Mouse (Mus musculus): ENCODE results near the gene Galnt14. TPM values are rescaled to one million over a fixed set of nuclear protein-coding genes. Genes with fewer than 3 reads are reported as not detected.

The Galnt14 gene
- polyA plus RNA-seq, 1 experiment = 3.0 TPM

DNA sequence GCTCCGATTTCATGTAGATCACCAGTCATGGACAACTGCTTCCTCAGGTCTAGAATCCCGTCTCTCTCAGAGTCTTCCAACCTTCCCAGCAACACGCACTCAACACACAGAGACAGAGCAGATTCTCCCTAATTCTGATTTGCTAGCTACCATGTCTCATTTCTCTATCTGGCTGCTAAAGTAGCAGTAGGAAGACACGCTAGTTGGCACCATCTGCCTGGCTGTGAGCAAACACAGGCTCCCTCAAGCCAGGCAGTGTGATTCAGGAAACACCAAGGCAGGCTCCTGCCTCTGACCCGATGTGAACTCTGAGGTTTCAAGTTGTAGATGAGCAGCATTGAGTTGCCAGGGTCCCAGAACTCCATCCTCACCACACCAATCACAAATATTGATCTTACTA is 25.5 kb downstream of the Galnt14 start:
- no peaks in the 10 kb centered on the region for H3K4me1 ChIP-seq (ENCODE audit: control insufficient read depth, insufficient read depth, low read length)
- no peaks in the 10 kb centered on the region for H3K9me3 ChIP-seq (replicated peaks; ENCODE audit: control insufficient read depth, insufficient read depth, low read length, poor library complexity, severe bottlenecking)
- no peak overlapping the region for H3K27ac ChIP-seq (ENCODE audit: insufficient read depth, low read length)
- no peak overlapping the region for H3K4me3 ChIP-seq (ENCODE audit: low read depth, low read length)
- H3K27me3 ChIP-seq (ENCODE audit: control insufficient read depth, insufficient read depth, low read length, poor library complexity, severe bottlenecking) = no peaks in the 10 kb centered on the region
- no peak for TF ChIP-seq POLR2A (IDR thresholded peaks at IDR 0.05; ENCODE audit: insufficient read depth, low read length)
- TF ChIP-seq CTCF (IDR thresholded peaks at IDR 0.05; ENCODE audit: low read depth, low read length) = no peak
- no peak for TF ChIP-seq EP300 (IDR thresholded peaks at IDR 0.05; ENCODE audit: insufficient read depth, low read depth, low read length)
- no peak overlapping the region for H3K9ac ChIP-seq (ENCODE audit: low read depth, poor library complexity, severe bottlenecking)
- H3K36me3 ChIP-seq (ENCODE audit: control insufficient read depth, insufficient read depth, low read length, poor library complexity, severe bottlenecking) = no peaks in the 10 kb centered on the region

DNA sequence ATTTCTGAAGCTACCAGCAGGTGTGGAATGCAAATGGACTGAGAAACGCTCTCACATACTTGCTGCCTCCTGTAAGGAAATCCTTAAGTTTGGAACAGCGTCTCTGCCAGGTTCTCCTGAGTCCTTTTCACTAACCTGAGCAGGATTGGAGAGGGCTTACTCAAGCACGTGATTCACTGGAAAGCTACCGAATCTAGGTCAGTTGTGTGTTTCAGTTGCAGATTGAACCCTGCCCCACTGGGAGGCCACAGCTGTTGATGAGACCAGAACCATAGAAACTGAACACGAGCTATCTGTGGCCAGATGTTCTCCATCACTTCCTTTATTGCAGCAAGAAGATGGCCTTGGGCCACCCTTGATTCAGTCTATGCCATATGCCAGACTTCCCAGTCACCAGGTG is 38.3 kb downstream of the Galnt14 start:
- TF ChIP-seq EP300 (IDR thresholded peaks at IDR 0.05; ENCODE audit: insufficient read depth, low read depth, low read length) (no peak), CTCF (IDR thresholded peaks at IDR 0.05; ENCODE audit: low read depth, low read length) (no peak), POLR2A (IDR thresholded peaks at IDR 0.05; ENCODE audit: insufficient read depth, low read length) (no peak)
- Histone ChIP-seq H3K9me3 (replicated peaks; ENCODE audit: control insufficient read depth, insufficient read depth, low read length, poor library complexity, severe bottlenecking) (no peaks in the 10 kb centered on the region), H3K9ac (ENCODE audit: low read depth, poor library complexity, severe bottlenecking) (no peak overlapping the region), H3K4me3 (ENCODE audit: low read depth, low read length) (no peak overlapping the region), H3K27ac (ENCODE audit: insufficient read depth, low read length) (no peak overlapping the region), H3K36me3 (ENCODE audit: control insufficient read depth, insufficient read depth, low read length, poor library complexity, severe bottlenecking) (no peaks in the 10 kb centered on the region), H3K27me3 (ENCODE audit: control insufficient read depth, insufficient read depth, low read length, poor library complexity, severe bottlenecking) (no peaks in the 10 kb centered on the region), H3K4me1 (ENCODE audit: control insufficient read depth, insufficient read depth, low read length) (no peaks in the 10 kb centered on the region)

DNA sequence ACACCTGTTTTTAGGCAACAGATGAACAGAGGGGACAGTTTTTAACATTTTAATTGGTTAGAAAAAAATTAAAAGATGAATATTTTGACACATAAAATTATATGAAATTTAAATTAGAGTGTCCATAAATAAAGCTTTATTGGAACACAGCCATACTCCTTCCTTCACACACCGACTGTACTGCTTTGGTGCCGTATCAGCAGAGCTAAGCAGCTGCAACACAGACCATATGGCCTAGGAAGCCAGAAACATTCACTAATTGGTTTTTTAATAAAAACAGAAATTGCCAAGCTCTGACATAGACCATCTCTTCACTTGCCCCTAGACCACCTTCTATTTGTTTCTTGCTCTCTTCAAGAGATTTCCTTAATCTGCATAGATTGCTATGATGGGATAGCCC is 40.2 kb downstream of the Galnt14 start:
- TF ChIP-seq EP300 (IDR thresholded peaks at IDR 0.05; ENCODE audit: insufficient read depth, low read depth, low read length) (no peak), CTCF (IDR thresholded peaks at IDR 0.05; ENCODE audit: low read depth, low read length) (no peak)

DNA sequence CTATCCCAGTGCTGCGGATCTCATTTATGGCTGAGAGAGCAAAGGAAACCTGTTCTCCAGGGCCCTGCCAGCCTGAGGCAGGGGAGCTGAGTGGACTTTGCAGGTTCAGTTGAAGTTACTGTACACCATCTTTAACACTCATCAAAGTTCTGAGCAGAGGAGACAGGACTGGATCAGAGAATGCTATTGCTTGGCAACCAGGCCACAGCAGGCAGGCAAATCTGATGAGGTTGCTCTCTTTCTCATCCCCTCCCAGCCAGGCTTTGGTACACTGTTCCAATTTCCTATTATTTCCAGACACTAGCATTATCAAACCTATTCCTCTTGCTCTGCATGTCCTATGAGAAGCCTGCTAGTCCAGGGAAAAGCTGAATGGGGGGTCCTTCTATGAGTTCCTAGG is 41.3 kb downstream of the Galnt14 start:
- TF ChIP-seq EP300 (IDR thresholded peaks at IDR 0.05; ENCODE audit: insufficient read depth, low read depth, low read length) (no peak), CTCF (IDR thresholded peaks at IDR 0.05; ENCODE audit: low read depth, low read length) (no peak), POLR2A (IDR thresholded peaks at IDR 0.05; ENCODE audit: insufficient read depth, low read length) (no peak)
- Histone ChIP-seq H3K36me3 (ENCODE audit: control insufficient read depth, insufficient read depth, low read length, poor library complexity, severe bottlenecking) (no peaks in the 10 kb centered on the region), H3K27me3 (ENCODE audit: control insufficient read depth, insufficient read depth, low read length, poor library complexity, severe bottlenecking) (no peaks in the 10 kb centered on the region), H3K9me3 (replicated peaks; ENCODE audit: control insufficient read depth, insufficient read depth, low read length, poor library complexity, severe bottlenecking) (no peaks in the 10 kb centered on the region), H3K4me1 (ENCODE audit: control insufficient read depth, insufficient read depth, low read length) (no peaks in the 10 kb centered on the region), H3K27ac (ENCODE audit: insufficient read depth, low read length) (no peak overlapping the region), H3K4me3 (ENCODE audit: low read depth, low read length) (no peak overlapping the region), H3K9ac (ENCODE audit: low read depth, poor library complexity, severe bottlenecking) (no peak overlapping the region)

More for the DNA sequence above, 40.2 kb downstream of the Galnt14 start:
- no peaks in the 10 kb centered on the region for H3K27me3 ChIP-seq (ENCODE audit: control insufficient read depth, insufficient read depth, low read length, poor library complexity, severe bottlenecking)
- no peak overlapping the region for H3K27ac ChIP-seq (ENCODE audit: insufficient read depth, low read length)
- no peaks in the 10 kb centered on the region for H3K9me3 ChIP-seq (replicated peaks; ENCODE audit: control insufficient read depth, insufficient read depth, low read length, poor library complexity, severe bottlenecking)
- no peaks in the 10 kb centered on the region for H3K36me3 ChIP-seq (ENCODE audit: control insufficient read depth, insufficient read depth, low read length, poor library complexity, severe bottlenecking)
- H3K4me3 ChIP-seq (ENCODE audit: low read depth, low read length) = no peak overlapping the region
- H3K4me1 ChIP-seq (ENCODE audit: control insufficient read depth, insufficient read depth, low read length) = no peaks in the 10 kb centered on the region
- H3K9ac ChIP-seq (ENCODE audit: low read depth, poor library complexity, severe bottlenecking) = no peak overlapping the region

DNA sequence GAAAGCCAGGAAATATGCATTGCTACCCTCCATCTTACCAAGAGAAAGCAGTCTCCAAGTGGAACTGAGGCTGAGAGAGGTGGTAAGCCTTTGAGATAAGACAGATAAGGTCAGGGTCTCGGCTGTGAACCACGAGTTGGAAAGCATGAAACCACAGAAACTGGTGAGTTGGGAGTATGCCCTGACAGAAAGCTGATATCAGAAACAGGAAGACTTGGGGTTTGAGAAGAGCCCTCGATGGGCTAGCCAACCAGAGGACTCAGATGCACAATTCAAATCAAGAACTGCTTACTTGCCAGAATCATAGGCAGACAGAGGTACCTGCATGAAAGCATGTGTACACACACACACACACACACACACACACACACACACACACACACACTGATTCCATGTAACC is 47.0 kb downstream of the Galnt14 start:
- Histone ChIP-seq H3K9me3 (replicated peaks; ENCODE audit: control insufficient read depth, insufficient read depth, low read length, poor library complexity, severe bottlenecking) (no peaks in the 10 kb centered on the region), H3K4me1 (ENCODE audit: control insufficient read depth, insufficient read depth, low read length) (no peaks in the 10 kb centered on the region), H3K36me3 (ENCODE audit: control insufficient read depth, insufficient read depth, low read length, poor library complexity, severe bottlenecking) (no peaks in the 10 kb centered on the region), H3K27ac (ENCODE audit: insufficient read depth, low read length) (no peak overlapping the region), H3K4me3 (ENCODE audit: low read depth, low read length) (no peak overlapping the region), H3K27me3 (ENCODE audit: control insufficient read depth, insufficient read depth, low read length, poor library complexity, severe bottlenecking) (no peaks in the 10 kb centered on the region), H3K9ac (ENCODE audit: low read depth, poor library complexity, severe bottlenecking) (no peak overlapping the region)
- no peak for TF ChIP-seq CTCF (IDR thresholded peaks at IDR 0.05; ENCODE audit: low read depth, low read length)
- no peak for TF ChIP-seq POLR2A (IDR thresholded peaks at IDR 0.05; ENCODE audit: insufficient read depth, low read length)
- no peak for TF ChIP-seq EP300 (IDR thresholded peaks at IDR 0.05; ENCODE audit: insufficient read depth, low read depth, low read length)

DNA sequence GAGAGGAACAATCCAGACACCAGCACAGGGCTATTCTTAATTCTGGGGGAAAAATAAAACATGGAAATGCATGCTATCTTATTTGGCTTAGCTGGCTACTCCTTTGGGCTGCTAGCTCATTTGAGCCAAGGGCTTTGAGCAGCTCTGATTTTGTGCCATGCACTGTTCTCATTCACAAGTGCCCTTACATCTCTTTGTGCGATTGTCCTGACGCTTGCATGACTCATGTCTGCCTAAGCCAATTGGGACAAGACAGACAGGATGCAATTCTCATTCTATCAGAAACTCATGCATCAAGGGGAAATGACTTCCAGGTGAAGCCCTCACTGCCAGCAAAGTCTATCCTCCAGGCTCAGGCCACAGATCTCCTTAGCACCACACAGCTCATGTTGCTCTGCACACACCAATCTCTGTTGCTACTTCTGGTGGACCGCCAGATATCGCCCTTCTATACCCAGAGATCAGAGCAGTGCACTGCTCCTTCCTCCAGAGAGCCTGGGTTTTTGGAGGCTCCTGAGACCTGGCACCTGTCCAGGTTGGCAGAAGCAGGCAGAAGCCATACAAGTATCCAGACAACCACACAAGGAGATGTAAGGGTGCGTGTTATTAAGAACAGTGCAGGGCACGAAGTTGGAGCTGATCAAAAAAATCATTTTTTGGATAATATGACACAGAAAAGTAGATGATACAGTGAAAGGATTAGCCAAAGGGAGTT is 51.4 kb downstream of the Galnt14 start:
- Histone ChIP-seq H3K9me3 (replicated peaks; ENCODE audit: control insufficient read depth, insufficient read depth, low read length, poor library complexity, severe bottlenecking) (no peaks in the 10 kb centered on the region), H3K4me1 (ENCODE audit: control insufficient read depth, insufficient read depth, low read length) (no peaks in the 10 kb centered on the region), H3K27ac (ENCODE audit: insufficient read depth, low read length) (no peak overlapping the region), H3K9ac (ENCODE audit: low read depth, poor library complexity, severe bottlenecking) (no peak overlapping the region), H3K4me3 (ENCODE audit: low read depth, low read length) (no peak overlapping the region), H3K36me3 (ENCODE audit: control insufficient read depth, insufficient read depth, low read length, poor library complexity, severe bottlenecking) (no peaks in the 10 kb centered on the region), H3K27me3 (ENCODE audit: control insufficient read depth, insufficient read depth, low read length, poor library complexity, severe bottlenecking) (no peaks in the 10 kb centered on the region)
- TF ChIP-seq CTCF (IDR thresholded peaks at IDR 0.05; ENCODE audit: low read depth, low read length) (no peak), EP300 (IDR thresholded peaks at IDR 0.05; ENCODE audit: insufficient read depth, low read depth, low read length) (no peak)
